Mouse (Mus musculus): ENCODE results near the gene Bok.
"Not testable (repeated sequence)": the region's sequence is repeated elsewhere in the genome, so short reads cannot be mapped to it uniquely, and the experiment has no call there.

Gene Bok

DNA sequence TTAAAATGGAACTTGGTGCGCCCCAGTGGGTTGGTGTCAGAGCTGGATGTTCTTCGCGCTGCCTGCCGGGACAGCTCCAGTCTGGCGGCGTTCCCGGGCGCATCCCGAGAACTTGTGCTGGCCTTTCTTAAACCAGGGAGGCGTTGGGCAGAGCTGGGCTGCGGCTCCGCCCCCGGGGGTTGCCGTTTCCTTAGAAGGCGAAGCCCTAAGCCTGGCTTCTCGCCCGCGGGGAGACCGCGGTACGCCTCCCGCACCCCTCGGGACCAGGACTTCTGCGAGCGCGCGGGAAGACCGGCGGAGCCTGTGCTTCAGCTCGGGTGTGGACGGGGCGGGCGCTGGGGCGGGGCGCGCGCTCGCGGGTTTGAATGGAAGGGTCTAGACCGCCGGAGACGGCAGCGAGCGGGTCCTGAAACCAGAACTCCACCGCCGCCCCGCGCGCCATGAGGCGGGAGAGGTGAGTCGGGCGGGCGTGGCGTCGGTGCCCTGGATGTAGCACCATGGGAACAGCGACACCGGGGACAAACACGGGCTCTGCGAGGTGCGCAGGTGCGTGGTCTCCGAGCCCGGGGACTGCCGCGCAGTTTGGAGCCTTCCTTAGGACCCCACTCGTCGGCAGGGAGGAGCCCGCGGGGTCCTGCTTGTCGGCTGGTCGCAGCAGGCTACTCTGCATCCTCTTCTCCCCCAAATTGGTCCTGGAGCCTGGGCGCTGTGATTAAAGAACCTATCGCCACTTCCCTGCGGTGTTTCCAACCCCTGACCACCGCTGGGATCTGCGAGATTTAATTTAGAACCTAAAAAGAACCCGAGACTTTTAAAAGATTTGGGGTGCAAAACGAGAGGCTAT is at the start of gene Bok:
TSS of gene Bok (plus strand) at position 260 of the 844 bp plus-strand sequence.
- peak; percentile 88 for DNase-seq

GRCm38 (mm10) chr1:93636211-93636897 is 49.1 kb upstream of the Bok start:
- DNase-seq: no peak

GRCm38 (mm10) chr1:93641978-93642377 is 43.5 kb upstream of the Bok start:
- no peak for DNase-seq

DNA sequence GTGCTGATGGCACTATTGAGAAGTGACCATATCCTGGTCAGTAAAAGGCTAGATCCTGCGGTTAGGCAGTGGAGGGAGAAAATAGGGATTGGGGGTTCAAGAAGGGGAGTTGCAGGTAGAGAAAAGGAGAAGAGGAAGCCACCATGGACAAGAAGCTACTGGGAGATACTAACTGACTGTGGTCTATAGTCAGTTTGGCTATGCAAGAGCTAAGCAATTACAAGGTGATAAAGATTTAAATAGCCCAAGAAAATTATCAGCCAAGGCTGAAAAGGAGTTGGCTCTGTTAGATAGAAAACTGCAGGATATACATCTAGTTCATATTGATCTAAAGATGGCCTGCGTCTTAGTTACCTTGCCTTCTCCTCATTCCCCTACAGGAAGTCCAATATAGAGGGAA is 42.8 kb upstream of the Bok start:
- DNase-seq: no peak

- no peak for DNase-seq
Observed at GRCm38 (mm10) chr1:93649604-93650172, 35.8 kb upstream of the Bok start.

GRCm38 (mm10) chr1:93654275-93654674 is 31.2 kb upstream of the Bok start:
- no peak for DNase-seq

GRCm38 (mm10) chr1:93654798-93655197 is 30.7 kb upstream of the Bok start:
- DNase-seq: no peak

- no peak for DNase-seq
Observed at GRCm38 (mm10) chr1:93656325-93657024, 29.0 kb upstream of the Bok start.

- DNase-seq: no peak
Observed at GRCm38 (mm10) chr1:93657025-93657360, 28.5 kb upstream of the Bok start.

DNA sequence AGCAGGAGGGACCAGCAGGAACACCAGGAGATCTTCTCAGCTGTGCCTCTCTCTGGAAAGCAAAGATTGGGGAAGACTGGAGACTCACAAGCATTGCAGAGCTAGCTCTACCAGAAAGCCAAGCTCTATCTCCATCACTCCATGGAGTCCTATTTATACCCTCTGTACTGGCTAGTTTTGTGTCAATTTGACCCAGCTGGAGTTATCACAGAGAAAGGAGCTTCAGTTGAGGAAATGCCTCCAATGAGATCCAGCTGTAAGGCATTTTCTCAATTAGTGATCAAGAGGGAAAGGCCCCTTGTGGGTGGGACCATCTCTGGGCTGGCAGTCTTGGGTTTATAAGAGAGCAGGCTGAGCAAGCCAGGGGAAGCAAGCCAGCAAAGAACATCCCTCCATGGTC is 26.9 kb upstream of the Bok start, which contains the start of gene Stk25:
TSS of gene Stk25 (minus strand) at position 101 of the 400 bp plus-strand sequence.
- DNase-seq: not testable (repeated sequence)

DNA sequence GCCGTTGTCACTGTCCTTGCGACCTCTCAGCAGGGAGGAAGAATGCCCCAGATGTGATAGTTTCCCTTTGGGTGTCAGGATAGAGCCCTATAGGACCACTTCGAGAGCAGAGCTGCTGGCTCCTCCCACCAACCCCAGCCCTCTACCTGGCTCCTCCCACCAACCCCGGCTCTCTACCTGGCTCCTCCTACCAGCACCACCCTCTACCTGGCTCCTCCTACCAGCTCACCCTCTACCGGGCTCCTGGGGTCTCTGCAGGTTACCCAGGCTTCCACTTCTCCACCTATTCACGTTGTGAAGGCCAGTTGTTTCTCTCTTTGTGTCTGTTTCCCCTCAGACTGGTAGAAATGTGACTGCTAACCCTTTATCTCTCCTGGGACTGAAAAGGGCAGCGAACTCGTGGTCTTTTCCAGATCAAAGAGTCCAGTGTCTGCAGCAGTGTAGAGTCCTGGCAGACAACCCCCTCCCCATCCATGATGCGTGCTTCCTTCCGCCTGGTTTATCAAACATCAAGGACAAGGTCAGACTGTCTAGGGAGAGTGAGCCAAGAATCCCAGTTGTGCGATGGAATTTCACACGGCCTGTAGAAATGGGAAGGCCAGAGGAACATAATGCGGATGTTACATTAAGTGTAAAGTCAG is 17.6 kb upstream of the Bok start:
- DNase-seq: peak; percentile 28

- DNase-seq: peak; percentile 90
Observed at GRCm38 (mm10) chr1:93668791-93669548, 16.5 kb upstream of the Bok start.

GRCm38 (mm10) chr1:93669941-93670340 is 15.5 kb upstream of the Bok start:
- no peak for DNase-seq

DNA sequence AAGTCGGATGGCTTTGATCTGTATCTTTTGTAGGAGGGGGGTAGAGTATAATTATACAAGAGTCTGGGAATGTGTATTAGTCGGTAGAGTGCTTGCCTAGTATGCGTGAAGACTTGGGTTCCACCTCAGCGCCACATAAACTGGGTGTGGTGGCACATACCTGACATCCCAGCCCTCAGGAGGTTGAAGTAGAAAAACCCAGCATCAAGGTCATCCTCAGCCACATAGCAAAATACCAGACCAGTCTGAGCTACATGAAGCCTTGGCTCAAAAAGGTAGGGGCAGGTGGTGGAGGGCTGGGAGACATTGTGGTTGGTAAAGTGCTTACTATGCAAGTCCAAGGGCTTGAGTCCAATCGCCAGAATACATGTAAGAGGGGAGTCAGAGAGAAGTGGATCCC is 12.8 kb upstream of the Bok start:
- DNase-seq: no peak

DNA sequence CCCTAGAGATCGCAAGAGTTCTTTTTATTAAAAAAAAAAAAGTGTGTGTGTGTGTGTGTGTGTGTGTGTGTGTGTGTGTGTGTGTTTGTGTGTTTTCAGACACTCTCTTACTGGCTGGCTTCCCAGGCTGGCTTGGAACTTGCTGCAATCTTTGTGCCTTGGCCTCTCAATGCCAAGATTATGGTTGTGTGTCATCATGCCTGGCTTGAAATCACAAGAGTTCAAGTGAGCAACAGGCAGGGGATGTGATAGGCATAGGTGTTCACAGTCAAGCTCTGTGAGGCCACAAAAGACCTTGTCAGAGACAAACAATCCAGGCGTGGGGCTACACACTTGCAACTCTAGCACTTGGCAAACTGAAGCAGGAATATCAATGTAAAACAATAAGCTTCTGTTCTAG is 7.1 kb upstream of the Bok start:
- no peak for DNase-seq

GRCm38 (mm10) chr1:93679889-93680568 is 5.4 kb upstream of the Bok start:
- peak; percentile 47 for DNase-seq

- DNase-seq: peak; percentile 71
Observed at GRCm38 (mm10) chr1:93686245-93686960, 943 bp downstream of the Bok start.

- DNase-seq: peak; percentile 75
Observed at GRCm38 (mm10) chr1:93686961-93687320, 1.5 kb downstream of the Bok start.

DNA sequence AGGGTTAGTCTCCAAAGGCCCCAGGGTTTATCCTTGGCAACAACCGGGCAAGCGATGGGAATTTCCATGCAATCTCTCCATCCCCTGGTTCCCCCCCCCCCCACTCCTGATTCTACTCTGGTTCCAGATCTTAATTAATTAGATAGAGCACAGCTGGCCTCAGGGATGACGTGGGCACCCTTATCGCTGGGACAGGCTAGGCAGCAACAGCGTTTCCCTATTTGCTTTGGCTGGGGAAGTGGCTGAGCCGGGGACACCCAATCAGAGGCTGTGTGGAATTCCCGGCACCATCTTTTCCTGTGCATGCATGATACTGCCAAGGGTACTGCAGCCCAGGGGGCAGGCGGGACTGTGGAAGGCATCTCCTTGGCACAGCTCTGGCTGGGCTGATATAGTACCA is 2.7 kb downstream of the Bok start:
- peak; percentile 46 for DNase-seq

- DNase-seq: no peak
Observed at GRCm38 (mm10) chr1:93689901-93690496, 4.5 kb downstream of the Bok start.
